Mouse (Mus musculus) CD4-positive, CD25-positive, alpha-beta regulatory T cell, adult 2 months (primary cell): Measurements from ENCODE around the gene Epb41l4b.
A peak's percentile ranks its signal among the peaks of the same experiment; 100 is the strongest.

ENCODE experiments used
- DNase-seq: peaks from one replicate; pipeline ENCODE4 v3.0.0-alpha.2; 2012; ENCODE audit warnings: low read depth, low spot score

The Epb41l4b gene

DNA sequence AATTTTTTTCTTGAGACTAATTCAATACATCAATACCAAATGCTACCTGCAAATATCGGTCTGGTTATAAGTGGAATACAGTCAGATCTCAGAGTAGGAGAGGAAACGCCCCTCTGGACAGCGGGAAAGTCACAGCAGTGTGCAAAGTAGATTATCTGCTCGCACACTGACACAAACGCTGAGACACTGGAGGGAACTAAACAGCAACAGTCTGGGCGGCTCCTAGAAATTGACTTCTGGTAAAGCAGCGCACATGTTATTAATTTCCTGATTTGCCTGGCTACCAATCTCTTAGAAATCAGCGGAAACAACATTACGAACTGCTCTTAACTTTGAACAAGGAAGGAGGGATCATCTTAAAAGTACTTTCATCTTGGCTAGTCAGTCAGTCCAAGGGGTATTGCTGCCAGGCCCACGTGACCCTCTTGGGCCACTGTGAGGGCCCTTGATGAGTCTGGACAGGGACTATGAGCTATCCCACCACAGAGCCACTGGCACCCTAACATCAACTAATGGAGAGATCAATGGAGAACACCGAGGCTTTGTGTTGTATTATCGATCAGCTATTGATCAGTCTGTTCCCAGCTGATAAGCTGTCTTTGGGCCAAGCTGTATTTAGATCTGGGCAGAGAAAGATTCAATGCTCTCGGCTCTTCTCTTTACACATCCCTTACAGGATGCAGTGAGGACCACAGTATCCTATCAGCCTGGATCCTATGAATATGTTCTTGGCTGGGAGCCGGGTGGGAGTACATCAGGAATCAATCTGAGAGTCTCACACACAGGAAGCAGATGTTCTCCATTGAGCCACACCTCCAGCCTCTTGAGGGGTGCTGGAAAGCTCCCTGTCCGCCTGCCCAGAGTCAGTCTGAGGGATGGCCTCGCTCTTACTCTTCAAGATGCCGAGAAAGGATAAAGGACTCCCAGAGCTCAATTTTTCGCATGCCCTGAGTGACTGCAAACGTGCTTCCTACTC is 28.3 kb downstream of the Epb41l4b start:
- no peak for DNase-seq

- DNase-seq = no peak
These were observed 29.6 kb downstream of the Epb41l4b start for GRCm38 (mm10) chr4:57113472-57114216.

GRCm38 (mm10) chr4:57111992-57112540 is 31.2 kb downstream of the Epb41l4b start:
- no peak for DNase-seq

DNA sequence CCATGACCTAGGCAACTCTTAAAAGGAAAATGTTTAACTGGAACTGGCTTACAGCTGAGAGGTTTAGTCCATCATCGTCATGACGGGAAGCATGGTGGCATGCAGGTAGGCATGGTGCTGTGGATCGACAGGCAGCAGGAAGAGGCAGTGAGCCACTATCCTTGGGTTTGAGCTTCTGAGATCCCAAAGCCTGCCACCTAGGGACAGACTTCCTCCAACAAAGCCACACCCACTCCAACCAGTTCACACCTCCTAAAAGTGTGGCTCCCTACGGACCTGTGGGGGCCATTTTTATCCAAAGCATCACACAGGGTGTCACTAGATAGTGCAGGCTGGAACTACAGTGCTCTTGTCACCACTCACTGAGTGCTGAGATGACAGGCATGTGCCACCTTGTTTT is 31.8 kb downstream of the Epb41l4b start:
- no peak for DNase-seq

DNA sequence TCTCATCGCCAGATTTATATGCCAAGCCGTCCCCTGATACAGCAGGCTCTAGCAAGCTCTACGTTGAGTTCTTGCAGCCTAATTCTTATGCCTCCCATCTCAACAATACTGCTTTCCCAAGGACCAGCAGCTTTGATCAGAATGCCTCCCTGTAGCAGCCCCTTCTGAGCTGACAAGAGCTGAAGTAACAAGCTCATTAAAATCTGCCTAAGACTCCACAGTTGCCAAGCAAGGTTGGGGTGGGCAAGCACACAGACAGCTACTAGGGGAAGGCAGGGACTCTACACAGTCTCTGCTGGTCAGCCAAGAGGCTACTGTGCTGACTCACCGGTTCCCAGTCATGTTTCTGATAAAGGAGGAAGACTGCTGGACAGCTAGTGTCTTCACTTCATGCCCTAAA is 33.7 kb downstream of the Epb41l4b start:
- no peak for DNase-seq

DNA sequence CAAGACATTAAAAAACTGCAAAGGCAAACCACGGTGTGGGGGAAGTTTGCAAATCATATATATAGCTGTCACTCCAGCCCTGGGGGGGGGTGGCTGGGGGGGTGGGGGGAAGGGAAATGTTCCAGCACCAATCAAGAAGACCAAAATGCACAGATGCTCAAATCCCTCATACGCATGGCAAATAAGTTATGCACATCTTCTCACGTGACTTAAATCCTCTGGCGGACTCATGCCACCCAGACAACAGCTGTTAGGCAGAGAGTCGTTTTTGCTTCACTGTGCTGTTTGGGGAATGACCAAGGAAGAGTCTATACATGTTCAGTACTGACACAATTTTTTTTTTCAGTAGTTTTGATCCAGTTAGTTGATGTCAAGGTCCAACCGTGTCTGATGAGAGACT is 37.9 kb downstream of the Epb41l4b start:
- DNase-seq = no peak

GRCm38 (mm10) chr4:57103830-57104229 is 39.4 kb downstream of the Epb41l4b start:
- peak; percentile 4 for DNase-seq

DNA sequence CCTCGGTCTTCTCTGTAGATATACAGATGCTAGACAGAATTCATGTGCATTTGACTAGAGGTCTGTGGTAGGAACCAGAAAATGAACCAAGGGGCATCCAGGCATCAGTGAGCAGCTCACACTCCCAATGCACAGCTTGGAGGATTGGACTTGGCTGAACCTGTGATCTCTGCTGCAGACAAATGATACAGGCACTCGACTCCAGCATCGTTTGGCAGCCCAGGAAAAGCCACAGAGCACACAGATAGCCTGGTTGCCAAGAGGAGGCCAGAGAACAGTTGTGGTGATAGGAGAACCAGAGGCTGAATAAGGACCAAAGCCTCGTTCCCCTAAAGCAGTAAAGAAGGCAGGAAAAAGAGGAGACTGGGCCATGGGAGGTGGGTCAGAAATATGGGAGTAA is 42.1 kb downstream of the Epb41l4b start:
- DNase-seq = no peak

DNA sequence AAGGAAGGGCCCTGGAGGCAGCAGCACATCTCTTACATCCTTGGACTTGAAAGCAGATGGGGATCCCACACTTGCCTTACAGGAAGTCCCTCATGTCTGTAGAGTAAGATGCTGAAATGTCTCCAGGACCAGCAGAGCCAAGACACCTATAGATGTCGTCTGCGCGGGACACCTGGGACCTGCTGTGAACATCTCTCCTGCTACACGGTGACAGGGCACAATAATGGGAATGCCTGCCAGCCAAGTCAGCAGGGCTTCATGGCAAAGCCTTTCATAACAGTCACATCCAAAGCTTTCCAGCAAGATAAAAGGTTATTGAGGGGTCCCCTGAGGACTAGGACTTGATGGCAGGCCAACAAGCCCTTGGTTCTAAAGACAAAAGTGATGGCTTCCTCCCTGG is 45.8 kb downstream of the Epb41l4b start:
- no peak for DNase-seq

- DNase-seq = no peak
These were observed 47.7 kb downstream of the Epb41l4b start for GRCm38 (mm10) chr4:57095569-57095968.

- peak; percentile 64 for DNase-seq
These were observed 51.9 kb downstream of the Epb41l4b start for GRCm38 (mm10) chr4:57091363-57091762.

DNA sequence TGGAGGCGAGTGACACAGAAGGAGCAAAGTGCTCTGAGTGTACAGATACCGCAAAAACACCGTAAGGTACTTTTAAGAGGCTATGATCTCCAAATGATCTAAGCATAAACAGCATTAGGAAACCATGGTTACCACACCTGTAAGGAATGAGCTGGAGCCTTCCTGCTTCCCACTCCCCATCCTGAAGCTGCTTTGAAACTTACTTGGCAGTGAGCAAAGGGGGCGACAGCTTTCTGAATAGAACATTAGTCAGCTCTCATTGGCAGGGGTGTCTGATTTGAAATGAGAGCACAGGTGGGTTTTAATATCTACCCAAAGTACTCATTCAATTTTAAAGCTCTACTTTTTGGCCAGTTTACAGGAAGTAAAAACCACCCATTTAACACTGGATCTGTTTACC is 54.9 kb downstream of the Epb41l4b start:
- no peak for DNase-seq

- DNase-seq = no peak
These were observed 57.4 kb downstream of the Epb41l4b start for GRCm38 (mm10) chr4:57085750-57086400.

DNA sequence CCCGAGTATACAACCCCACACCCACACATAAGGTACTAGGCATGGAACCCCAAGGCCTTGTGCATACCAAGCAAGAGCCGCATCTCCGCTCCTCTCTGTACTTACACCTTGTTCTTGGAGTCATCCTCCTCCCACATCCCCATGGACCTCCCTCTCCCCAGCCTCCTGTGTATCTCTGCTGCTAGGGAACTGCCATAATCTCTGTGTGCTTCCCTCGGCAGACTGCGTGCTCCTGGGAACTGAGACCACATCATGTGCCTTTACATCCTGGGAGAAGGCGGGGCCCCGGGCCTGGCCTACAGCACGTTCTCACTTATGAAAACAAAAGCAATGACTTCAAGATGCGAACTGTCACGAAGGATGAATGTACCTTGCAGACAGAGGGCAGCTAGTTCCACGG is 59.6 kb downstream of the Epb41l4b start:
- DNase-seq = no peak

DNA sequence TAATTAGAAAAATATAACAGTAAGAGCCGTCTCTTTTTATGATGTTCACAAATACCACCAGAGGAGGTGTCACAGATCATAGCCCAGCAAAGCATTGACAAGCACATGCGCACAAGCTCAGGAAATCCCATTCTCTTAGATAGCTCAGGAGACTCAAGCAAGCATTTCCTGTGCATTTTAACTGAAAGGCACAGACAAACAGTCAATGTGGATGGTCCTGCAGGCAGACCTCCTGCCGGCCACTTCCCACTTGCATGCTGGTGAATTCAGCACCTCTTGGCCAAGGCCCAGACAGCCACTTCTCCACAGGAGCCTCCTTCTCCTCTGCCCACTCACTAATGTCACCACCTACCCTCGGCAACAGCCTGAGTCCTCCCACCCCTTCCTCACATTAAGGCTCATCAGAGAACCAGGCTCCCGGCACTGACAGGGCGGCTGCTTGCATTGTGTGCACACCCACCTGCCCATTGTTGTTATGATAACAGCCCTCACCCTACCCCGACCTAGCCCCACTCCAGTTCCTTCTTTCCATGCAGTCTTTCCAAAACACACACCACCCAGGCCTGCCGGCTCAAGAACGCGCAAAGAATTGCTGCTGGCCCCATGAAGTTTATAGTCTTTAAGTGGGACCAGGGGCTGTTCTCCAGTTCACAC is 60.3 kb downstream of the Epb41l4b start:
- DNase-seq = peak; percentile 11

DNA sequence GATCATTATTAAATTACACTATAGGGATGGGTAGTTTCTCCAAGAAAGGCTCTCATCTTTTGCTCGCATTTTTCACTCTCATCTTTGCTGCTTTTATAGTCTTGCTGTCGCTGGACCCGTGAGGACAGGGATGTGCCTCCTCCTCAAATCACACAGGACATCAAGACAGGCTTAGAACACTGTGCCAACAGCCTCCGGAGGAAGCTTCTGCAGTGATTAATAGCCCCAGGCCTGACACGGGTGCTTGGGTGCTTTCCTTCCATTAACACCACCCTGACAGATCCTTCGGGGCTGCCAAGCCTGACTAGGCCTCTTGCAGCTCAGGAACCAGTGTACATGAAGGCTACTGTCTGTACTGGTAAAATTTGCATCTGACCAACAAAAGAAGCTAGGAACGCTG is 61.8 kb downstream of the Epb41l4b start:
- DNase-seq = no peak

GRCm38 (mm10) chr4:57073843-57074242 is 69.4 kb downstream of the Epb41l4b start:
- DNase-seq = no peak

GRCm38 (mm10) chr4:57073174-57073573 is 70.1 kb downstream of the Epb41l4b start:
- DNase-seq = no peak

DNA sequence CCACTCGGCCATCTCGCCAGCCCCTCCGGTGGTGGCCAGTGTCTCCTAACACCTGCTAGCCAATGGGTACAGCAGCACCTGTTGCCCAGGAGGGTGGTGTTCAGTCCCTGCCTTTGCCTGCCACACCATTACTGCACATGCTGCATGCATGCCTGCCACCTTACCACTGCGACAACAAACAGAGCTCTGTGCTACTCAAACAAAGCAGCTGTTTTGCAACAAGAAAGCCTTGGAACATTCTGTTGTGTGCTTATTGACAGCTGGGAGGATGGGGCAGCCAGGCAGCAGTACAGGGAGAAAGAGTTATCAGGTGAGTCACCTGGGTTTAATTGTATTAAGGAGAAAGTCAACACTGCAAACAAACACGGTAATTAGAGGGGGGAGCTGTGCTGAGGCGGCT is 72.6 kb downstream of the Epb41l4b start:
- DNase-seq = no peak

DNA sequence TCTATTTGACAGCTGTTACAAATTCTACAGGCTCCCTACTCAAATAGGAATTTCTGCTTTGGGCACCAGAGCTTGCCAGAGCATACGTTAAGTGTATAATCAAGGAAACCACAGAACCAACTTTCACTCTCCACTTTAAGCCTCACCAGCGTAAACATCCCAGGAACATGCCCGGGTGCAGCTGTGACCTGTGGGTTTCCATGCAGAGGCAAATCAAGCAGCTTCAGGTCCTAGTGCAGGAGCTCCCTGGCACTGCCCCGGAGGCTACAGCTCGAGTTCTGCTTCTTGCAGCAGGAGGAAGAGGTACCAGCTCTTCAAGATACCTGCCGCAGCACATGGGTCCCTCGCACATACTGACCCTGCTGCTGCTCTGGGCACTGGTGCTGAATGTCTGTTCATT is 74.8 kb downstream of the Epb41l4b start:
- DNase-seq = no peak

DNA sequence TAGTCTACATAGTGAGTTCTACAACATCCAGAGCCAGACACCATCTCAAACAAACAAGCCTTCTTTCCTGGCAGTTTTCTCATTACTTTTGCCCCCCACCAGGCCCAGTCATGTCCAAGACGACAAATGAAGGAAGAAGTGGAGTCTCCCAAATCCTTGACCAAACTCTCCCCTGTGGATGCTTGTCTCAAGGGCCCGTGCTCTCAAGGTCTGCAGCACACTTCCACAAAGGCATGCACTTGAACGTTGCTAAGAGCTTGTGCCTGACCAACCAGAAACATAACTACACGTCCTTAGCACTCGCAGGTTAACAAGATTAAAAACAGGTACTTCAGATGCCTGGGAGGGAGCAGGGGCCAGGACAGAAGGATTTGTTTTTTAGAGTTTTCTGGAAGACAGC is 75.4 kb downstream of the Epb41l4b start:
- no peak for DNase-seq
